Mouse (Mus musculus): ENCODE measurements around the gene Unkl.
"Not testable (repeated sequence)": the region's sequence is repeated elsewhere in the genome, so short reads cannot be mapped to it uniquely, and the experiment has no call there.

The Unkl gene

GRCm38 (mm10) chr17:25219492-25220295, 31.5 kb downstream of the Unkl start:
- no peak for DNase-seq (ENCODE audit: low spot score)

- no peak for DNase-seq (ENCODE audit: low spot score)
These were observed 32.5 kb downstream of the Unkl start for GRCm38 (mm10) chr17:25220746-25221145.

- DNase-seq (ENCODE audit: low spot score) = peak; percentile 66
These were observed 33.8 kb downstream of the Unkl start for GRCm38 (mm10) chr17:25221821-25222503.

GRCm38 (mm10) chr17:25222504-25222940, 34.3 kb downstream of the Unkl start:
- not testable (repeated sequence) for DNase-seq (ENCODE audit: low spot score)

- no peak for DNase-seq (ENCODE audit: low spot score)
These were observed 34.9 kb downstream of the Unkl start for GRCm38 (mm10) chr17:25222951-25223601.

GRCm38 (mm10) chr17:25224586-25225222, 36.5 kb downstream of the Unkl start:
- no peak for DNase-seq (ENCODE audit: low spot score)

- DNase-seq (ENCODE audit: low spot score) = no peak
These were observed 37.5 kb downstream of the Unkl start for GRCm38 (mm10) chr17:25225659-25226058.

GRCm38 (mm10) chr17:25227991-25228390, 39.8 kb downstream of the Unkl start:
- DNase-seq (ENCODE audit: low spot score) = no peak

- DNase-seq (ENCODE audit: low spot score) = not testable (repeated sequence)
These were observed 41.9 kb downstream of the Unkl start for GRCm38 (mm10) chr17:25230014-25230655.

GRCm38 (mm10) chr17:25230700-25231099, 42.5 kb downstream of the Unkl start:
- DNase-seq (ENCODE audit: low spot score) = no peak

- DNase-seq (ENCODE audit: low spot score) = not testable (repeated sequence)
These were observed 43.4 kb downstream of the Unkl start for GRCm38 (mm10) chr17:25231621-25232020.

GRCm38 (mm10) chr17:25235635-25236034, 47.4 kb downstream of the Unkl start:
- no peak for DNase-seq (ENCODE audit: low spot score)

- DNase-seq (ENCODE audit: low spot score) = peak; percentile 89
These were observed 51.8 kb downstream of the Unkl start, which contains the start of the genes Gnptg and Tsr3 for GRCm38 (mm10) chr17:25239695-25240636. Gene Gnptg (minus strand): TSS chr17:25240124. Gene Tsr3 (plus strand): TSS chr17:25240170.

GRCm38 (mm10) chr17:25243131-25243780, 55.1 kb downstream of the Unkl start:
- DNase-seq (ENCODE audit: low spot score) = no peak

- DNase-seq (ENCODE audit: low spot score) = no peak
These were observed 56.0 kb downstream of the Unkl start for GRCm38 (mm10) chr17:25244239-25244638.

- no peak for DNase-seq (ENCODE audit: low spot score)
These were observed 60.0 kb downstream of the Unkl start for GRCm38 (mm10) chr17:25248033-25248750.

- DNase-seq (ENCODE audit: low spot score) = no peak
These were observed 62.1 kb downstream of the Unkl start for GRCm38 (mm10) chr17:25250181-25250835.

- DNase-seq (ENCODE audit: low spot score) = no peak
These were observed 64.4 kb downstream of the Unkl start for GRCm38 (mm10) chr17:25252643-25253042.

- DNase-seq (ENCODE audit: low spot score) = no peak
These were observed 65.6 kb downstream of the Unkl start for GRCm38 (mm10) chr17:25253760-25254159.
